Mouse (Mus musculus) gastrocnemius, adult 18-20 months (tissue): ENCODE measurements at regions not wholly inside any gene's neighbourhood (a gene's known extent, or its start where the extent isn't known, plus 50 kb on each side); places are given as distances from the start of the nearest gene placed in this dataset.

ENCODE experiments used
- DNase-seq: peaks from one replicate; pipeline ENCODE4 v3.0.0; 2021; ENCODE audit warnings: low spot score

DNA sequence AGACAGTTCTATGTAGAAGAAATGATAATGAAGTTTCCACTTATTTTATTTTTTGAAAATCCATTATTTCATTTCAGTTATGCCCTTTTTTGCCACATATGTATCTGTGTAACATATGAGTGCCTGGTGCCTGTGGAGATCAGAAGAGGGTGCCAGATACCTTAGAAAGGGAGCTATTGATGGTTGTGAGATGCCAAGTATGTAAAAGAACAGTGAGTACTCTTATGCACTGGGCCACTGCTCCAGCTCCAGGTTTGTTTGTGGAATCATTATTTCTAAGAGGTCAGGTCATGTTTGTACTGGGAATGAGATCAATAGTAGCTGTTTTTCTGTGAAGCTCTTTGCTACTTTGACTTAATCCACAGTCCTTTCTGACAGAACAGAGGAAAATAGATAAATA, 68.1 kb downstream of the Cenpw start:
- DNase-seq, result no peak

DNA sequence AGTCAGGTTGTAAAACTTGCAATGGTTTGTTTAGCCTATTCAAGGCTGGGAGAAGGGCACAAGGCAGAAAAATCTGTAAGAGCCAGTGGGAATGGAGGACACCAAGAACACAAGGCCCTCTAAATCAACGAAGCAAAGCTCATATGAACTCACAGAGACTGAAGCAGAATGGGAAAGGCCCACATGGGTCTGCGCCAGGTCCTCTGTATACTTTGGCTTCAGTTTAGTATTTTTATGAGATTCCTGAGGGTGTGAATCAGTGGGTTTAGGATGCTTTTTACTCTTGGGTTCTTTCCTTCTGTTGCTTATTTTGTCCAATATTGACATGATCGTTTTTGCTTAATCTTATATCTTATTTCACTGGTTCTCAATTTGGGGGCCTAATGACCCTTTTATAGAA, 90.0 kb downstream of the Cenpw start:
- no peak for DNase-seq

DNA sequence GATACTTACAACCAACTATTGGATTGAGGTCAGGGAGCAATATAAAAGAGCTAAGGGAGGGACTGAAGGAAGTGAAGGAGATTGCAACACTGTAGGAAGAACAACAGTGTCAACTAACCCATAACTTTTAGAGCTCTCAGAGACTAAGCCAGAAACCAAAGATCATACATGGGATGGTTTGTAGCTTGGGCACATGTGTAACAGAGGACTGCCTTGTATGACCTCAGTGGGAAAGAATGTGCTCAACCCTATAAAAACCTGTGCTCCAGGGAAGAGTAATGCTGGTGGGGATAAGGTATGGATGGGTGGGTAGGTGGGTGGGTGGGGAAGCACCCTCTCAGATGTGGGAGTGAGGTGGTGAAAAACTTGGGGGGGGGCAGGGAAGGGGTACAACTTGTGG, 97.9 kb downstream of the Cenpw start:
- no peak for DNase-seq

DNA sequence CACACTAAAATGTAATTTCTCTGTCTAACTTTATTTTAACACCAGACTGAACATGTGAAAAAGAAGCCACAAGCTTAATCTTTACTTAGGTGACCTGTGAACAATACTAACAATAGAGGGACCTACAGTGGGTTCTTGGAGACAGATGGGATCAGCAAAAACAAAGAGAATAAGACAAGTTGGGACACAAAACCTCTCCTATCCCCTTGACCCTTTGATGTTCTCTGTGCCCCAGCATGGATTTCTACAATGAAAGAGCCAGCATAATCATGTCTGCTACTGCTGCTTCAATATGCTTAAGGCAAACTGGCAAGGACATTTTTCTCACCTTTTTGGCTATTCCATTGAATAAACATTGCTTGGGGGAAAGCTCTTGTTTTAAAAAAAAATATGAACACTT, 105.8 kb downstream of the Cenpw start:
- DNase-seq, result no peak

DNA sequence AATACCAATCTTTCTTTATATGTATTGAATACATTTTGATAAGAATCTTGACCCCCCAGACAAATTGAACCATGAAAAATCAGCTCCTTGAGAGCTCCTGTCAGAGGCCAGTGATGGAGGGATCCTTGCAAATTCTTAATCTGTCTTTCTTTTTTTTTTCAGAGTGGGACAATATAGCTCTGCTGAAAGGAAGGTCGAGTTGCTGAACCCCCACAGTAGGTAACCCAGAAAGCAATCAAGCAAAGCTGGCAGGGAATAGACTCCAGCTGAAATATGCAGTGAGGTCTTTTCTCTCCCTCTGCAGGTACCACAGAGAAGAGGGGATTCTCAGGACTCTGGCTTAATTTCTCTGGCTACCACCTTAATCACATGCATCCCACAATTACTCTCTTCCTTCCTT, 108.8 kb downstream of the Cenpw start:
- DNase-seq, result no peak

DNA sequence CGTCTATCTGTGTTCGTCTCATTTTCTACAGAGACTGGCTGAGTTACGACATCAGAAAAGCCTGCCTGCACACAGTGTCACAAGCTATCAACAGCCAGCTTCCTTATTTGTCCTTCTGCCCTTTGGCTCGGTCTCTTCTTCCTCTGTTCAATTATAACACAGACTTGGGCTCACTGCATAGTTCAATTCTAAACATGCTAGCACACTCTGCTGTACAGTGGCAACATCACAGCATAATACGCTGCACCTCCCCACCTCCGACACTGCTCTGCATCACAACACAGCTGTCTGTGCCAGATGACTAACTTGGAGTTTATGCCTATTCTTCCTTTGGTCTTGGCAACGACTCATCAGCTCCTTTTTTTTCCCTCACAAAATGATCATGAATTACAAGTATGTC, 111.0 kb downstream of the Cenpw start:
- peak; percentile 4 for DNase-seq

DNA sequence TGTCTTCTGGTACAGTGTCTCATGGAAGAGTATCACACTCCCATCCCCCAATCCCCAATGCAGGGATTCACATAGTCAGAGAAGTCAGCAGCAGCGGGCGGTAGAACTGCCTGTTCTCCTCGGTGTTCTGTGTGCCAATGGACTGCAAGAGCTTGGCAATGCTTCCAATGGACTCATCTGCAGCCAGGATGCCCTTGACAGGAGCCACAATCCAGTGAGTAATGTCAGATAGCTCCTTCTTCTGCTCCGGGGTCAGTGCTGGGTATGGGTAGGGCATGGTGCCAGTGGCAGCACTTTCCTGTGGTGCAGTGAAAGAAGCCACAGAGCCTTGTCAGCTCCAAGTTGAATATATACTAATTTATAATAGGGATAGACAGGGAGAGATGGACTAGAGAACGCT, 115.3 kb downstream of the Cenpw start:
- no peak for DNase-seq

DNA sequence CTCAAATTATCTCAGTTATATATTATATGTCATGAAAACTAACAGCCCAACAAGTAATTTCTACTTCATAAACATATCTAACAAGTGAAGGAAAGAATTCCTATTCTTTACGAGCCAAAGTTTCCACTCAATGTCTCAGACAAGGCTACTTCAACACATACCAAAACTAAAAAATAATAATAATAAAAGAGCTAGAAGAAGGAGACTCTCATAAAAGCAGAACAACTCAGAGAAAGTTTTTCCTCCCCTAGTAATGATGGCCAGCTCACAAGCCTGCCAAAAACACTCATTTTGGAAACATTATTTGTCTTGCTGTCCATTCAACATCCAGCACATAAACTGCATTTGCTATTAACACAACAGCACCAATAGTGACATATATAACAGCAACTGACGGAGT, 133.7 kb downstream of the Cenpw start:
- DNase-seq, result no peak

DNA sequence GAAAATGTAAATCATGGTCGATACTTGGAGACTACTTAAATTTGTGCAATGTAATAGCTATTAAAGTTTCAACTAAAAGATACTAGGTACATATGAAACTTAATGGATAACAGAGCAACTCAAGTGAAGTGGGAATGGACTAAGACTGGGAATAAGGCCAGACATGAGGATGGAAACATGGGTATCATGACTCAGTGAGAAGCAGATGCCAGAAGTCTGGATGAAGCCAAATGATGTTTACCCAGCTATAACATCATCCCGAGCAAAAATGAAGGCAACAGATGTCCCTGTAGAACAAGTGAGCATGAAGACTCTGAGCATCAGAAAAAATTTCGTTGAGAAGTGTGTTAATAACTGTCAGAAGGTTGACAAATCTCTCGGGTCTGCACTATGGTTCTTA, 169.7 kb downstream of the Cenpw start:
- no peak for DNase-seq

DNA sequence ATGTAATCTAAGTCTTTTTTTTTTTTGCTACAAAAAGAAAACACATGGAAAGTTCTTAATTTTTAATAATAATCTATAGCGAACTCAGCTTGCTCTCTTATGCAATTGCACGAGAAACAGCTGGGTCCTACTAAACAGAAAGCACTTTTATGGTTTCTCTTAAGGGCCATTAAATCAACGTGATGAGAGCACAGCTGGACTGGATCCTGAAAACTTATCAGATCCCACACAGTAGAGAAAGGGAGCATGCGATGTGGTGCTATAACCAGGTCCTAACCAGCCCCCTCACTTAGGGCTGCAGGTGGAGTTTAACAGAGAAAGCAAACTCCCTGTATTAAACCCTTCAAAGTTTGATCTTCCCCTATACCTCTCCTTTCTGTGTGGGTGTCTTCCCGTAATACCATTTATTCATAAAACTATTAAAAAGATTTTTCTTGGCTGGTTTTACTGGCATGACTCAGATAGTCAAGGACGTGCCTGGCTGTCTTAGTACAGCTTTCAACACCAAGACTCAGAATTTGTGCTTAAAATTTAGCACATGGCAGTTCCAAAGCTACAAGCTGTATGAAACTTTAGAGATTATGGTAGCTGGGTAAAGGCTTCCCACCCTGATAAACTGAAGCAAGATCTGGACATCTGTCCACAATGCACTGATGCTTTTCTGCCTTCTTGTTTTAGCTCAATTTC, 197.3 kb downstream of the Cenpw start:
- DNase-seq, result no peak

DNA sequence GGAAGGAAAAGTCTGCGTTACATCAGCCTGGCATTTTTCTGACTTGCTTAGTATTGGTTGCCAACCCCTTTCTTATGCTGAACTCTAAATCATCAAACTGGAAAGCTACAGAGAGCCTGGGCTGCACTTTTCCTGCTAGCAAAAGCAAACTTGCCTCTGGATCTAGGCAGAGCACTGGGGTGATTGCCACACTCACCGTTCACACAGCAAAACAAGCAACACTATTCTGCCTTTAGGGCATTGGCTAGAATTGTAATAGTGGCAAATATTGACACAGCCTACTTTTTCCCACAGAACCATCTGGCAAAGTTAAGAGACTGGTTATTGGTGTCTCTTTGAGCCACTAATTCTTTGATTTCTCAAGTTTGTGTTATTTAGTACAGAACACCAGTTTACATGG, 199.5 kb downstream of the Cenpw start:
- no peak for DNase-seq

DNA sequence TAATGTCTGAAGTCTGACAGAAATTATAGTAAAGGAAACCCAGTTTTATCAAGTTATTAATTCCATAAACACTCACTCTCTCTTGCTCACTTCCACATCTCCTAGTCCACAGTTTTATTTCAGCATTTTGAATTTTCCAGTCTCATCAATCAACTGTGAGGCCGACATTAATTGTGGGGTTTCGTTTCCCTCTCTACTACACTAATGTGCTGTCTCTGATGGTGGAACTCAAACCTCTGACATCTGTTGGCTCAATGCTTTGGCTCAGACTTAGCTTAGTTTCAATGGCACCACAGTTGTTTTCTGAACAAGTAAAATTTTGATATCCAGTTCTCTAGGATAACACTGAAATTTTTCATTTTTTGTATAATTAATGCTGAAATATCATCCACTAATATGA, 218.8 kb downstream of the Cenpw start:
- DNase-seq, result no peak
